In the genomic region with DNA sequence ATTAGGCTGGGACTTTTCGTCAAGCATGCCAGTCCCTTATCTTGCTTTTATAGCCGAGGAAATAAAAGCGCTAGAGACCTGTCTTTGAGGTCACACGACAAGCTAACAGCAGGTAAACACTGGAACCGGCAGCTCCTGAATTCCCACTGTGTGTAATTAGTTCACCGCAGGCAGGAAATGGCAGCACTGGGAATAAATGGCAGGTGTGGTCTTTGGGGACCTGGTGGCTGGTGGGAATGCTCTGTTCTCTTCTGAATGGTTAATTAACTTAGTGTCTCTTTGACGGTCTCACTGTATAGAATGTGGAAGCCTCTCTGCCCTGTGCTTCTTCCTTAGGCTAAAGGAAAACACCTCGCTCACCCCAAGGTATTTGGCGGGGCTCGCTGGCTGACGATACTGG, we compare ENCODE assay signal across 12 mouse cellular contexts. TPM values are rescaled to one million over a fixed set of nuclear protein-coding genes. Genes with fewer than 3 reads are reported as not detected.
A peak's percentile ranks its signal among the peaks of the same experiment; 100 is the strongest.
DNase-seq lines count a peak whose midpoint lies in the region; ATAC-seq and TF ChIP-seq lines count a peak whose summit lies in the region.
"Had no signal": no experiment of that assay in that cellular context is flagged by ENCODE, and none has a peak within 500 bp of the region (broad histone marks: within the 10 kb centered on the region; RNA-seq: fewer than 3 reads in every experiment).

No protein-coding gene starts in this region.

- 36% methylated on average over 11 of the region's 11 CpGs for WGBS in heart, embryonic 16.5 days
- 20% methylated on average over 11 of the region's 11 CpGs for WGBS in neural tube, embryonic 13.5 days
- WGBS in limb, embryonic 13.5 days: 13% methylated on average over 11 of the region's 11 CpGs
- 27% methylated on average over 11 of the region's 11 CpGs for WGBS in stomach, postnatal 0 days
- 15% methylated on average over 11 of the region's 11 CpGs for WGBS in forebrain, embryonic 13.5 days
- whole genome bisulfite sequencing in midbrain, embryonic 10.5 days: 23% methylated on average over 11 of the region's 11 CpGs

- no peak for DNase-seq in heart, postnatal 4 days
- no peak for DNase-seq in neural tube, embryonic 10.5 days (ENCODE audit: extremely low spot score, low spot score)
- DNase-seq in stomach, postnatal 0 days (ENCODE audit: low spot score): peak; percentile 70
- DNase-seq in midbrain, embryonic 10.5 days (ENCODE audit: low spot score): no peak
- DNase-seq: liver, embryonic 13.5 days had no signal

- H3K9me3 ChIP-seq in heart, embryonic 16.5 days (replicated peaks; ENCODE audit: control insufficient read depth, low read length): no peaks in the 10 kb centered on the region
- no peaks in the 10 kb centered on the region for H3K9me3 ChIP-seq in neural tube, embryonic 13.5 days
- H3K9me3 ChIP-seq in limb, embryonic 13.5 days: no peaks in the 10 kb centered on the region
- H3K9me3 ChIP-seq in stomach, postnatal 0 days (ENCODE audit: control insufficient read depth, low read length): no peaks in the 10 kb centered on the region
- no peaks in the 10 kb centered on the region for H3K9me3 ChIP-seq in forebrain, embryonic 13.5 days (replicated peaks)
- no peaks in the 10 kb centered on the region for H3K9me3 ChIP-seq in midbrain, embryonic 10.5 days (replicated peaks)
- H3K9me3 ChIP-seq: embryonic facial prominence, embryonic 12.5 days; hindbrain, embryonic 15.5 days; liver, embryonic 13.5 days had no signal

- H3K27ac ChIP-seq in heart, embryonic 16.5 days (ENCODE audit: low read length): no peak overlapping the region
- no peak overlapping the region for H3K27ac ChIP-seq in neural tube, embryonic 13.5 days (replicated peaks)
- H3K27ac ChIP-seq in limb, embryonic 13.5 days: peak overlapping the region; percentile 15; the same call in 1 of the 2 replicates
- peak overlapping the region; percentile 94 for H3K27ac ChIP-seq in stomach, postnatal 0 days (replicated peaks)
- H3K27ac ChIP-seq in forebrain, embryonic 13.5 days: no peak overlapping the region
- no peak overlapping the region for H3K27ac ChIP-seq in midbrain, embryonic 10.5 days (replicated peaks)
- H3K27ac ChIP-seq: embryonic facial prominence, embryonic 12.5 days; hindbrain, embryonic 15.5 days; liver, embryonic 13.5 days had no signal

- no peak overlapping the region for H3K4me3 ChIP-seq in heart, embryonic 16.5 days (ENCODE audit: low read length)
- no peak overlapping the region for H3K4me3 ChIP-seq in neural tube, embryonic 13.5 days
- H3K4me3 ChIP-seq in limb, embryonic 13.5 days: no peak overlapping the region
- no peak overlapping the region for H3K4me3 ChIP-seq in stomach, postnatal 0 days (ENCODE audit: low read depth, low read length)
- H3K4me3 ChIP-seq in forebrain, embryonic 13.5 days: no peak overlapping the region
- no peak overlapping the region for H3K4me3 ChIP-seq in midbrain, embryonic 10.5 days
- H3K4me3 ChIP-seq: embryonic facial prominence, embryonic 12.5 days; hindbrain, embryonic 15.5 days; liver, embryonic 13.5 days had no signal

- ATAC-seq in heart, embryonic 16.5 days (replicated peaks; ENCODE audit: extremely low read depth, insufficient read depth, low FRiP score): no peak
- ATAC-seq in neural tube, embryonic 13.5 days (ENCODE audit: low read depth): 0 out of 2 replicates have a peak, but pooled peaks have one; percentile 11
- no peak for ATAC-seq in limb, embryonic 13.5 days (ENCODE audit: low FRiP score, low read depth)
- peak; percentile 45 for ATAC-seq in stomach, postnatal 0 days (ENCODE audit: low FRiP score, low TSS enrichment)
- ATAC-seq in forebrain, embryonic 13.5 days: no peak
- ATAC-seq: midbrain, embryonic 16.5 days had no signal

- 0 out of 2 replicates have a peak overlapping the region, but pooled peaks have one; percentile 5 for H3K4me2 ChIP-seq in heart, embryonic 16.5 days (ENCODE audit: low read depth, low read length)
- no peak overlapping the region for H3K4me2 ChIP-seq in neural tube, embryonic 13.5 days
- peak overlapping the region; percentile 37 for H3K4me2 ChIP-seq in limb, embryonic 13.5 days (replicated peaks)
- peak overlapping the region; percentile 42 for H3K4me2 ChIP-seq in stomach, postnatal 0 days (replicated peaks; ENCODE audit: low read depth)
- no peak overlapping the region for H3K4me2 ChIP-seq in forebrain, embryonic 13.5 days
- H3K4me2 ChIP-seq: embryonic facial prominence, embryonic 12.5 days; hindbrain, embryonic 15.5 days; liver, embryonic 13.5 days had no signal

- H3K36me3 ChIP-seq in heart, embryonic 16.5 days (ENCODE audit: control insufficient read depth, insufficient read depth): no peaks in the 10 kb centered on the region
- H3K36me3 ChIP-seq in neural tube, embryonic 13.5 days: no peaks in the 10 kb centered on the region
- no peaks in the 10 kb centered on the region for H3K36me3 ChIP-seq in limb, embryonic 13.5 days
- H3K36me3 ChIP-seq in stomach, postnatal 0 days (ENCODE audit: control insufficient read depth, insufficient read depth, low read length): no peaks in the 10 kb centered on the region
- H3K36me3 ChIP-seq in forebrain, embryonic 13.5 days (ENCODE audit: poor library complexity, severe bottlenecking): no peaks in the 10 kb centered on the region
- H3K36me3 ChIP-seq in midbrain, embryonic 10.5 days: no peaks in the 10 kb centered on the region
- H3K36me3 ChIP-seq: embryonic facial prominence, embryonic 12.5 days; hindbrain, embryonic 15.5 days; liver, embryonic 13.5 days had no signal

- no peak for TF ChIP-seq CTCF in stomach, postnatal 0 days (IDR thresholded peaks at IDR 0.05; ENCODE audit: low read depth)

- H3K9ac ChIP-seq in heart, embryonic 16.5 days (ENCODE audit: low read length): no peak overlapping the region
- H3K9ac ChIP-seq in neural tube, embryonic 13.5 days: no peak overlapping the region
- no peak overlapping the region for H3K9ac ChIP-seq in limb, embryonic 13.5 days
- H3K9ac ChIP-seq in stomach, postnatal 0 days (ENCODE audit: low read length): no peak overlapping the region
- H3K9ac ChIP-seq in forebrain, embryonic 13.5 days: no peak overlapping the region
- H3K9ac ChIP-seq: embryonic facial prominence, embryonic 12.5 days; hindbrain, embryonic 15.5 days; liver, embryonic 13.5 days had no signal

- H3K4me1 ChIP-seq in heart, embryonic 16.5 days (ENCODE audit: control insufficient read depth, insufficient read depth, low read length): peaks cover 12% of the 10 kb centered on the region
- peaks cover 14% of the 10 kb centered on the region; the same call in 1 of the 2 replicates for H3K4me1 ChIP-seq in neural tube, embryonic 13.5 days (replicated peaks)
- peaks cover 18% of the 10 kb centered on the region for H3K4me1 ChIP-seq in limb, embryonic 13.5 days
- H3K4me1 ChIP-seq in stomach, postnatal 0 days (replicated peaks; ENCODE audit: control insufficient read depth, insufficient read depth): peaks cover 8% of the 10 kb centered on the region; the same call in 1 of the 2 replicates
- H3K4me1 ChIP-seq in forebrain, embryonic 13.5 days: peaks cover 13% of the 10 kb centered on the region
- H3K4me1 ChIP-seq in midbrain, embryonic 10.5 days: peaks cover 4% of the 10 kb centered on the region; the same call in 1 of the 2 replicates

- no peak for TF ChIP-seq EP300 in stomach, postnatal 0 days (optimal IDR thresholded peaks at IDR 0.05)

- no peaks in the 10 kb centered on the region for H3K27me3 ChIP-seq in heart, embryonic 16.5 days (ENCODE audit: control insufficient read depth, insufficient read depth, low read length)
- H3K27me3 ChIP-seq in neural tube, embryonic 13.5 days: no peaks in the 10 kb centered on the region
- 0 out of 2 replicates have a peak, but pooled peaks cover 8% of the 10 kb centered on the region for H3K27me3 ChIP-seq in limb, embryonic 13.5 days
- no peaks in the 10 kb centered on the region for H3K27me3 ChIP-seq in stomach, postnatal 0 days (ENCODE audit: control insufficient read depth, insufficient read depth, low read length)
- H3K27me3 ChIP-seq in forebrain, embryonic 13.5 days: no peaks in the 10 kb centered on the region
- H3K27me3 ChIP-seq in midbrain, embryonic 10.5 days (ENCODE audit: low read depth, poor library complexity, severe bottlenecking): no peaks in the 10 kb centered on the region; the same call in 1 of the 2 replicates
- H3K27me3 ChIP-seq: embryonic facial prominence, embryonic 12.5 days; hindbrain, embryonic 15.5 days; liver, embryonic 13.5 days had no signal

RNA-seq across cellular contexts. Expression of gene Lypd6b, which starts 23.9 kb away (rescaled TPM):
- 1.9 and 2.3 TPM in 2 replicates for polyA plus RNA-seq in heart, embryonic 16.5 days (2015; fragmentation: Nextera tagmentation; extraction: Ambion mirVana)
- under 1 TPM; 0.23 to 0.24 TPM for total RNA-seq in heart, postnatal 4 days (2021)
- 6.8 and 7.8 TPM in 2 replicates for polyA plus RNA-seq in neural tube, embryonic 13.5 days (2015; fragmentation: Nextera tagmentation; extraction: Ambion mirVana)
- polyA plus RNA-seq in limb, embryonic 13.5 days (2015; fragmentation: Nextera tagmentation; extraction: Ambion mirVana): 9.8 and 9.9 TPM in 2 replicates
- polyA plus RNA-seq in stomach, postnatal 0 days (2015; fragmentation: Nextera tagmentation; extraction: Ambion mirVana): 31.2 and 31.8 TPM in 2 replicates
- 3.0 and 3.1 TPM in 2 replicates for polyA plus RNA-seq in forebrain, embryonic 13.5 days (2015; fragmentation: Nextera tagmentation; extraction: Ambion mirVana)
- polyA plus RNA-seq in midbrain, embryonic 10.5 days (2016; fragmentation: Nextera tagmentation; extraction: Ambion mirVana): 0.53 and 0.93 TPM in 2 replicates
- polyA plus RNA-seq: liver, embryonic 13.5 days had no signal

Comparison
In these comparisons a context has a peak if more than half of its experiments do, and no peak if none do; other contexts are left out.
1. ATAC-seq: peak in neural tube, embryonic 13.5 days (single experiment) and stomach, postnatal 0 days (single experiment); none in heart, embryonic 16.5 days (single experiment), limb, embryonic 13.5 days (single experiment) and forebrain, embryonic 13.5 days (single experiment).
2. H3K27ac ChIP-seq: peak in limb, embryonic 13.5 days (single experiment) and stomach, postnatal 0 days (single experiment); none in heart, embryonic 16.5 days (single experiment), neural tube, embryonic 13.5 days (single experiment), forebrain, embryonic 13.5 days (single experiment) and midbrain, embryonic 10.5 days (single experiment).
3. H3K4me2 ChIP-seq: peak in heart, embryonic 16.5 days (single experiment), limb, embryonic 13.5 days (single experiment) and stomach, postnatal 0 days (single experiment); none in neural tube, embryonic 13.5 days (single experiment) and forebrain, embryonic 13.5 days (single experiment).